Mouse (Mus musculus): ENCODE results near the gene Defb28. TPM values are rescaled to one million over a fixed set of nuclear protein-coding genes. Genes with fewer than 3 reads are reported as not detected.

Defb28 gene
- polyA plus RNA-seq, 1 experiment from 2014 or later: not detected

DNA sequence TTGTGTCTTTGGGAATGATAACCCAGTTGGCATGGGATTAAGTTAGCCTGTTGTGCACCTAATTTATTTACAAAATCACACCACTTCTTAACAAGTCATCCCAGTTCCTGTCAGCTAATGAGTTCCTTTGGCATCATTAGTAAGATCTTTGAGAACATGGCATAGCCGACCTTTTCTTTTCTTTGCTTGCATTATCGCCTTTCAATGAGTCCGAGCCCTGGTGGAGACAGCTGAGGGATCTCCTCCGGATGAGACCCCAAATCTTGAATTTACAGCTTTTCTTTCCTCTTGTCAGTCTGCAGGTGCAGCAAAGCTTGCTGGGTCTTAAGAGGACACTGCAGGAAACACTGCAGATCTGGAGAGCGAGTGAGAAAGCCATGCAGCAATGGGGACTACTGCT, 51.0 kb downstream of the Defb28 start, which contains the start of gene Gm17416:
TSS of gene Gm17416 (plus strand) at position 301 of the 400 bp plus-strand sequence.
- Histone ChIP-seq H3K27ac (replicated peaks) (no peak within 1 kb of the TSS), H3K27me3 (replicated peaks) (peaks cover 2% of the 10 kb centered on the region; the same call in 1 of the 2 replicates), H3K9ac (no peak within 1 kb of the TSS), H3K4me1 (no peaks in the 10 kb centered on the region), H3K4me3 (no peak within 1 kb of the TSS), H3K36me3 (no peaks in the 10 kb centered on the region), H3K4me2 (no peak within 1 kb of the TSS), H3K9me3 (no peaks in the 10 kb centered on the region)
- ATAC-seq (ENCODE audit: extremely low read depth, insufficient number of reproducible peaks, low FRiP score, low TSS enrichment): no peak
- 80% methylated on average over 5 of the region's 5 CpGs for WGBS

DNA sequence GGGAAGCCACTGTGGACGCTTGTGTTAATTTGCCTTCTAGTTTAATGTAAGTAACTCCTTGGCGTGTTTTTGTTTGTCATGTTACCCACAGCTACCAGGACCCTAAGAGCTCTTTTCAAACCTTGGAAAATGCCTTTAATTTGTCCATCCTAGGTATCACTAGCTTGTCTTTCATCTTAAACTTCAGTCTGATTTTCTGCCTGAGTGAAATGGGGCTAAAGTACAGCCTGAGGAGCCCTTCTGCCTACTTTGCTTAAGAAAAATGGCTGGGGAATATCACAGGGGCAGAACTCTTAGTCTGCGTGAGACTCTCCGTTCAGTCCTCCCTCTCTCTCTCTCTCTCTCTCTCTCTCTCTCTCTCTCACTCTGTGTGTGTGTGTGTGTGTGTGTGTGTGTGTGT, 51.8 kb downstream of the Defb28 start:
- peaks cover 2% of the 10 kb centered on the region; the same call in 1 of the 2 replicates for H3K27me3 ChIP-seq (replicated peaks)
- WGBS: 70% methylated on average over 4 of the region's 4 CpGs
- no peaks in the 10 kb centered on the region for H3K9me3 ChIP-seq
- no peak overlapping the region for H3K4me3 ChIP-seq
- H3K4me1 ChIP-seq: no peaks in the 10 kb centered on the region
- no peak for ATAC-seq (ENCODE audit: extremely low read depth, insufficient number of reproducible peaks, low FRiP score, low TSS enrichment)
- no peak overlapping the region for H3K27ac ChIP-seq (replicated peaks)
- no peak overlapping the region for H3K4me2 ChIP-seq
- no peak overlapping the region for H3K9ac ChIP-seq
- H3K36me3 ChIP-seq: no peaks in the 10 kb centered on the region

DNA sequence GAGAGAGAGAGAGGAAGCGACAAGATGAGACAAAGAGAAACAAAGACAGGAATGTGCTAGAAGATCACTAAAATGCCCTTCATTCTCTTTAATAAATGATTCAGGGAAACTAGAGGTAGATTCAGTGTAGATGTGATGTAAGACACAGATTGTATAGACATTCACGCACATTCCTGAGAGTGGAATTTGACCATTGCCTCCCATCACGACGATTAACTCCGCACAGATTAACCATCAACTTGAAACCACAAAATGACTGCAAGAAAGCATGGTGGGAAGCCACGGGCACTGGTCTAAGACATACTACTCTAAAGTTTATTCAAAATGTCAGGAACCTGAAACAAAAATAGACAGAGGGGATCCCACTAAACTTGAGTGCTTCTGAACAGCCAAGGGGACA, 52.3 kb downstream of the Defb28 start:
- no peak overlapping the region for H3K9ac ChIP-seq
- no peak overlapping the region for H3K4me2 ChIP-seq
- no peaks in the 10 kb centered on the region for H3K4me1 ChIP-seq
- no peak for ATAC-seq (ENCODE audit: extremely low read depth, insufficient number of reproducible peaks, low FRiP score, low TSS enrichment)
- no peaks in the 10 kb centered on the region for H3K36me3 ChIP-seq
- no peaks in the 10 kb centered on the region for H3K9me3 ChIP-seq
- H3K4me3 ChIP-seq: no peak overlapping the region
- no peak overlapping the region for H3K27ac ChIP-seq (replicated peaks)
- 81% methylated on average over 6 of the region's 6 CpGs for WGBS
- H3K27me3 ChIP-seq (replicated peaks): peaks cover 2% of the 10 kb centered on the region; the same call in 1 of the 2 replicates

Other genes with a start within 250 kb of the Defb28 start
- gene Tbc1d20, start 224.4 kb upstream of the Defb28 start, polyA plus RNA-seq (2015; fragmentation: Nextera tagmentation; extraction: Ambion mirVana): 29.1 and 30.4 TPM in 2 replicates
- 60.7 and 66.3 TPM in 2 replicates for gene Rbck1, start 185.6 kb upstream of the Defb28 start, polyA plus RNA-seq (2015; fragmentation: Nextera tagmentation; extraction: Ambion mirVana)
- gene Trib3, start 174.2 kb upstream of the Defb28 start, polyA plus RNA-seq (2015; fragmentation: Nextera tagmentation; extraction: Ambion mirVana): 4.5 and 6.5 TPM in 2 replicates
- 2.5 and 3.7 TPM in 2 replicates for gene Nrsn2, start 141.6 kb upstream of the Defb28 start, polyA plus RNA-seq (2015; fragmentation: Nextera tagmentation; extraction: Ambion mirVana)
- 8.0 and 8.2 TPM in 2 replicates for gene Sox12, start 120.2 kb upstream of the Defb28 start, polyA plus RNA-seq (2015; fragmentation: Nextera tagmentation; extraction: Ambion mirVana)
- 35.1 and 35.9 TPM in 2 replicates for gene Zcchc3, start 103.2 kb upstream of the Defb28 start, polyA plus RNA-seq (2015; fragmentation: Nextera tagmentation; extraction: Ambion mirVana)
- 1.8 and 2.2 TPM in 2 replicates for gene 6820408C15Rik, start 102.7 kb upstream of the Defb28 start, polyA plus RNA-seq (2015; fragmentation: Nextera tagmentation; extraction: Ambion mirVana)
- gene Defb23, start 53.6 kb upstream of the Defb28 start, polyA plus RNA-seq (2015; fragmentation: Nextera tagmentation; extraction: Ambion mirVana): not detected in 2 replicates
- gene Defb20, start 41.2 kb upstream of the Defb28 start, polyA plus RNA-seq (2015; fragmentation: Nextera tagmentation; extraction: Ambion mirVana): not detected in 2 replicates
- gene Defb22, start 28.1 kb upstream of the Defb28 start, polyA plus RNA-seq (2015; fragmentation: Nextera tagmentation; extraction: Ambion mirVana): not detected in 2 replicates
- not detected in 2 replicates for gene Defb26, start 6.6 kb upstream of the Defb28 start, polyA plus RNA-seq (2015; fragmentation: Nextera tagmentation; extraction: Ambion mirVana)
- gene Defb29, start 21.8 kb downstream of the Defb28 start, polyA plus RNA-seq (2015; fragmentation: Nextera tagmentation; extraction: Ambion mirVana): not detected in 2 replicates
- gene Gm17416, start 51.1 kb downstream of the Defb28 start, polyA plus RNA-seq (2015; fragmentation: Nextera tagmentation; extraction: Ambion mirVana): not detected in 2 replicates
- not detected in 2 replicates for gene Defb21, start 54.5 kb downstream of the Defb28 start, polyA plus RNA-seq (2015; fragmentation: Nextera tagmentation; extraction: Ambion mirVana)
- gene Defb19, start 62.1 kb downstream of the Defb28 start, polyA plus RNA-seq (2015; fragmentation: Nextera tagmentation; extraction: Ambion mirVana): 0.75 and 1.0 TPM in 2 replicates
- gene Defb45, start 81.1 kb downstream of the Defb28 start, polyA plus RNA-seq (2015; fragmentation: Nextera tagmentation; extraction: Ambion mirVana): not detected in 2 replicates
- not detected in 2 replicates for gene Defb36, start 86.1 kb downstream of the Defb28 start, polyA plus RNA-seq (2015; fragmentation: Nextera tagmentation; extraction: Ambion mirVana)
- gene Defb25, start 104.8 kb downstream of the Defb28 start, polyA plus RNA-seq (2015; fragmentation: Nextera tagmentation; extraction: Ambion mirVana): 0.68 and 1.1 TPM in 2 replicates
- 10.5 and 12.6 TPM in 2 replicates for gene Rem1, start 108.7 kb downstream of the Defb28 start, polyA plus RNA-seq (2015; fragmentation: Nextera tagmentation; extraction: Ambion mirVana)
- gene H13, start 151.2 kb downstream of the Defb28 start, polyA plus RNA-seq (2015; fragmentation: Nextera tagmentation; extraction: Ambion mirVana): 81.9 and 84.7 TPM in 2 replicates
- 23.0 and 25.3 TPM in 2 replicates for gene Mcts2, start 168.8 kb downstream of the Defb28 start, polyA plus RNA-seq (2015; fragmentation: Nextera tagmentation; extraction: Ambion mirVana)
- gene Id1, start 218.0 kb downstream of the Defb28 start, polyA plus RNA-seq (2015; fragmentation: Nextera tagmentation; extraction: Ambion mirVana): 56.7 and 58.8 TPM in 2 replicates
- gene Cox4i2, start 235.9 kb downstream of the Defb28 start, polyA plus RNA-seq (2015; fragmentation: Nextera tagmentation; extraction: Ambion mirVana): 11.8 and 13.4 TPM in 2 replicates

Measured in heart, embryonic 13.5 days (tissue).